Mouse (Mus musculus) myocyte (in vitro differentiated cells): ENCODE data around the gene Cend1.

Experiments used
- CEBPB ChIP-seq: IDR thresholded peaks from 2 replicates; pipeline ENCODE4 v1.6.1; 2011; ENCODE audit warnings: mild to moderate bottlenecking, moderate library complexity; ENCODE audit not compliant: poor library complexity, insufficient read depth, severe bottlenecking
- E2F4 ChIP-seq: IDR thresholded peaks from one replicate; pipeline ENCODE4 v1.6.1; 2011; ENCODE audit warnings: mild to moderate bottlenecking, control low read depth, moderate library complexity; ENCODE audit not compliant: insufficient read depth
- MAX ChIP-seq: IDR thresholded peaks from one replicate; pipeline ENCODE4 v1.6.1; 2011; ENCODE audit warnings: low read depth, mild to moderate bottlenecking, control low read depth
- MYOD1 ChIP-seq, 3 experiments: IDR thresholded peaks; one replicate each; pipeline ENCODE4 v1.6.1; 2011; ENCODE audit warnings: control low read depth in 2 of 3, low read depth in 2 of 3, mild to moderate bottlenecking in 2 of 3, moderate library complexity in 1 of 3; ENCODE audit not compliant: insufficient read length in 2 of 3, control insufficient read depth in 1 of 3
- MYOG ChIP-seq, 3 experiments: IDR thresholded peaks; one replicate each; pipeline ENCODE4 v1.6.1; 2011; ENCODE audit warnings: control low read depth in 2 of 3, low read depth in 2 of 3, mild to moderate bottlenecking in 2 of 3; ENCODE audit not compliant: insufficient read length in 2 of 3, control insufficient read depth in 1 of 3, insufficient read depth in 1 of 3
- POLR2A ChIP-seq: IDR thresholded peaks from one replicate; pipeline ENCODE4 v1.6.1; 2011; ENCODE audit warnings: low read depth, mild to moderate bottlenecking, control low read depth, moderate library complexity; ENCODE audit not compliant: insufficient read length
- POLR2AphosphoS2 ChIP-seq: IDR thresholded peaks from one replicate; pipeline ENCODE4 v1.6.1; 2011; ENCODE audit warnings: low read depth, control low read depth; ENCODE audit not compliant: insufficient read length
- SRF ChIP-seq: IDR thresholded peaks from one replicate; pipeline ENCODE4 v1.6.1; 2011; ENCODE audit warnings: low read depth; ENCODE audit not compliant: control insufficient read depth, insufficient read length
- TCF12 ChIP-seq: IDR thresholded peaks from one replicate; pipeline ENCODE4 v1.6.1; 2011; ENCODE audit warnings: mild to moderate bottlenecking, control low read depth; ENCODE audit not compliant: poor library complexity, insufficient read depth, severe bottlenecking
- USF1 ChIP-seq: IDR thresholded peaks from one replicate; pipeline ENCODE4 v1.6.1; 2011; ENCODE audit warnings: low read depth, mild to moderate bottlenecking, control low read depth, moderate library complexity

GRCm38 (mm10) chr7:141408833-141409232 lies 20.5 kb downstream of the Cend1 start:
- no peak for TF ChIP-seq CEBPB
- peak; percentile 16 for TF ChIP-seq E2F4
- TF ChIP-seq MYOD1 (IDR thresholded peaks at IDR 0.05; ENCODE audit: control insufficient read depth in 1 of 3, insufficient read length in 2 of 3, low read depth in 2 of 3) = no peak
- no peak for TF ChIP-seq TCF12
- TF ChIP-seq POLR2A = no peak
- TF ChIP-seq MYOG (IDR thresholded peaks at IDR 0.05; ENCODE audit: control insufficient read depth in 1 of 3, insufficient read depth in 1 of 3, insufficient read length in 2 of 3, low read depth in 2 of 3) = peak in 1 of 3 experiments; percentile 32
- no peak for TF ChIP-seq SRF
- TF ChIP-seq POLR2AphosphoS2 = no peak
- no peak for TF ChIP-seq MAX
- TF ChIP-seq USF1 = no peak
